Mouse (Mus musculus) heart, postnatal 14 days (tissue): ENCODE data around the gene Ccdc9b. TPM values are rescaled to one million over a fixed set of nuclear protein-coding genes. Genes with fewer than 3 reads are reported as not detected.
A peak's percentile ranks its signal among the peaks of the same experiment; 100 is the strongest.

Experiments
- DNase-seq, 2 experiments: peaks; one replicate each; pipeline ENCODE4 v3.0.0; 2021 to 2022
- intact Hi-C: fragments of 180-260 bp; cut with DNase I; formaldehyde crosslinking; loops from one replicate; pipeline ENCODE4 v1.15.1; 2025
- long read RNA-seq, 2 experiments: library from polyadenylated mRNA; stranded (forward); transcript quantifications; one replicate each; pipeline ENCODE4 v2.0.0; 2021
- total RNA-seq, 2 experiments: library from RNA; stranded (reverse); gene quantifications; 2 replicates each; pipeline ENCODE4 v1.2.3; 2021

Ccdc9b gene
- total RNA-seq, result 10 to 100 TPM; 15.5 to 17.5 TPM
- long read RNA-seq, experiment 1, partial matches to known transcripts, result 0 of 5 reads
- long read RNA-seq, experiment 1, other reads (novel, unspliced or antisense), result 5 of 5 reads
- long read RNA-seq, experiment 2, full-length matches to known transcripts, result 3 of 5 reads
- long read RNA-seq, experiment 2, partial matches to known transcripts, result 0 of 5 reads
- long read RNA-seq, experiment 2, other reads (novel, unspliced or antisense), result 2 of 5 reads

- intact Hi-C loops, result loop anchor here (2.0 to 10.0 kb wide), 2 partner anchors 15 to 213 kb away; no protein-coding TSS in a partner anchor
These were observed at the start of gene Ccdc9b for GRCm38 (mm10) chr2:118761906-118762783. Gene Ccdc9b (minus strand): TSS chr2:118762661.

GRCm38 (mm10) chr2:118810861-118811260, 48.4 kb upstream of the Ccdc9b start:
- intact Hi-C loops, result no loop called here
- no peak for DNase-seq

More at GRCm38 (mm10) chr2:118761906-118762783, at the start of gene Ccdc9b:
- DNase-seq, result peak; percentile 91 to 92

GRCm38 (mm10) chr2:118806860-118807259, 44.4 kb upstream of the Ccdc9b start:
- DNase-seq, result peak; percentile 49 to 63
- intact Hi-C loops, result no loop called here

GRCm38 (mm10) chr2:118805756-118806155, 43.3 kb upstream of the Ccdc9b start:
- intact Hi-C loops, result no loop called here
- no peak for DNase-seq

GRCm38 (mm10) chr2:118805137-118805536, 42.7 kb upstream of the Ccdc9b start:
- intact Hi-C loops, result no loop called here
- DNase-seq, result no peak

GRCm38 (mm10) chr2:118804474-118804873, 42.0 kb upstream of the Ccdc9b start:
- no peak for DNase-seq
- intact Hi-C loops, result no loop called here

GRCm38 (mm10) chr2:118802542-118803118, 40.2 kb upstream of the Ccdc9b start:
- no peak for DNase-seq
- intact Hi-C loops, result no loop called here

- DNase-seq, result no peak
- intact Hi-C loops, result no loop called here
These were observed 31.2 kb upstream of the Ccdc9b start for GRCm38 (mm10) chr2:118793636-118794035.

- no peak for DNase-seq
These were observed 29.8 kb upstream of the Ccdc9b start for GRCm38 (mm10) chr2:118792259-118792613.

GRCm38 (mm10) chr2:118791591-118792258, 29.3 kb upstream of the Ccdc9b start:
- intact Hi-C loops, result no loop called here
- DNase-seq, result no peak

More at GRCm38 (mm10) chr2:118792259-118792613, 29.8 kb upstream of the Ccdc9b start:
- intact Hi-C loops, result no loop called here

- DNase-seq, result peak; percentile 70 to 76
- intact Hi-C loops, result loop anchor here (1.0 kb wide), 1 partner anchor 92 kb away; no protein-coding TSS in a partner anchor
These were observed 28.4 kb upstream of the Ccdc9b start for GRCm38 (mm10) chr2:118790551-118791525.

GRCm38 (mm10) chr2:118790221-118790550, 27.7 kb upstream of the Ccdc9b start:
- no peak for DNase-seq
- intact Hi-C loops, result loop anchor here (1.0 kb wide), 1 partner anchor 93 kb away; no protein-coding TSS in a partner anchor

- DNase-seq, result no peak
- intact Hi-C loops, result no loop called here
These were observed 27.0 kb upstream of the Ccdc9b start for GRCm38 (mm10) chr2:118789501-118789900.

- intact Hi-C loops, result no loop called here
- no peak for DNase-seq
These were observed 24.1 kb upstream of the Ccdc9b start for GRCm38 (mm10) chr2:118786525-118786924.

GRCm38 (mm10) chr2:118783663-118784062, 21.2 kb upstream of the Ccdc9b start:
- intact Hi-C loops, result no loop called here
- no peak for DNase-seq

GRCm38 (mm10) chr2:118783093-118783492, 20.6 kb upstream of the Ccdc9b start:
- no peak for DNase-seq
- intact Hi-C loops, result no loop called here

- intact Hi-C loops, result no loop called here
- DNase-seq, result no peak
These were observed 19.8 kb upstream of the Ccdc9b start for GRCm38 (mm10) chr2:118782303-118782702.

GRCm38 (mm10) chr2:118781115-118781514, 18.7 kb upstream of the Ccdc9b start:
- intact Hi-C loops, result no loop called here

More at GRCm38 (mm10) chr2:118781115-118781514, 18.7 kb upstream of the Ccdc9b start:
- no peak for DNase-seq
